Mouse (Mus musculus) lung, postnatal 0 days (tissue): ENCODE measurements at regions not wholly inside any gene's neighbourhood (a gene's known extent, or its start where the extent isn't known, plus 50 kb on each side); places are given as distances from the start of the nearest gene placed in this dataset.

Experiments used
- ATAC-seq: fragments of 200-750 bp; cut with Nextera tagmentation; 2 replicates; pipeline ENCODE4 v1.8.0; 2017; ENCODE audit warnings: moderate library complexity
- DNase-seq: peaks from one replicate; pipeline ENCODE4 v3.0.0-alpha.2; 2016; ENCODE audit warnings: low spot score
- H3K27ac ChIP-seq: fragments of 300-500 bp; sonication (generic); 2 replicates; pipeline ENCODE4 v1.5.1; 2014; ENCODE audit warnings: antibody characterized with exemption, mild to moderate bottlenecking, low read length, mixed read lengths
- H3K27me3 ChIP-seq: fragments of 300-500 bp; sonication (generic); replicated peaks from 2 replicates; pipeline ENCODE4 v1.6.1; 2014; ENCODE audit warnings: low read length, mixed read lengths; ENCODE audit not compliant: insufficient read depth
- H3K36me3 ChIP-seq: fragments of 300-500 bp; sonication (generic); 2 replicates; pipeline ENCODE4 v1.6.1; 2014; ENCODE audit warnings: low read length, mixed read lengths; ENCODE audit not compliant: insufficient read depth
- H3K4me1 ChIP-seq: fragments of 300-500 bp; sonication (generic); 2 replicates; pipeline ENCODE4 v1.6.1; 2014; ENCODE audit warnings: antibody characterized with exemption, low read depth, low read length, mixed read lengths; ENCODE audit not compliant: insufficient read depth
- H3K4me2 ChIP-seq: fragments of 300-500 bp; sonication (generic); replicated peaks from 2 replicates; pipeline ENCODE4 v1.6.1; 2014; ENCODE audit warnings: low read depth, mild to moderate bottlenecking, low read length, moderate library complexity, mixed read lengths
- H3K4me3 ChIP-seq: fragments of 300-500 bp; sonication (generic); 2 replicates; pipeline ENCODE4 v1.5.1; 2014; ENCODE audit warnings: low read depth, low read length
- H3K9ac ChIP-seq: fragments of 300-500 bp; sonication (generic); replicated peaks from 2 replicates; pipeline ENCODE4 v1.6.1; 2014; ENCODE audit warnings: low read depth, mild to moderate bottlenecking
- H3K9me3 ChIP-seq: fragments of 300-500 bp; sonication (generic); 2 replicates; pipeline ENCODE4 v1.6.1; 2016; ENCODE audit warnings: low read length, mixed read lengths
- CTCF ChIP-seq: IDR thresholded peaks from 2 replicates; pipeline ENCODE4 v1.5.1; 2016; ENCODE audit warnings: antibody characterized with exemption, mild to moderate bottlenecking
- EP300 ChIP-seq: IDR thresholded peaks from 2 replicates; pipeline ENCODE4 v1.6.1; 2016; ENCODE audit warnings: antibody characterized with exemption, mild to moderate bottlenecking, control low read depth
- WGBS: fragments of 180-500 bp; shearing (Covaris S2); extraction: QIAGEN DNeasy Blood & Tissue Kit; methylation state at CpG from one replicate; pipeline ENCODE4 v1.1.7; 2014; 5-methylcytosine and 5-hydroxymethylcytosine counted together

GRCm38 (mm10) chr11:114183231-114183630 is 116.4 kb upstream of the Sdk2 start:
- no peak for DNase-seq

DNA sequence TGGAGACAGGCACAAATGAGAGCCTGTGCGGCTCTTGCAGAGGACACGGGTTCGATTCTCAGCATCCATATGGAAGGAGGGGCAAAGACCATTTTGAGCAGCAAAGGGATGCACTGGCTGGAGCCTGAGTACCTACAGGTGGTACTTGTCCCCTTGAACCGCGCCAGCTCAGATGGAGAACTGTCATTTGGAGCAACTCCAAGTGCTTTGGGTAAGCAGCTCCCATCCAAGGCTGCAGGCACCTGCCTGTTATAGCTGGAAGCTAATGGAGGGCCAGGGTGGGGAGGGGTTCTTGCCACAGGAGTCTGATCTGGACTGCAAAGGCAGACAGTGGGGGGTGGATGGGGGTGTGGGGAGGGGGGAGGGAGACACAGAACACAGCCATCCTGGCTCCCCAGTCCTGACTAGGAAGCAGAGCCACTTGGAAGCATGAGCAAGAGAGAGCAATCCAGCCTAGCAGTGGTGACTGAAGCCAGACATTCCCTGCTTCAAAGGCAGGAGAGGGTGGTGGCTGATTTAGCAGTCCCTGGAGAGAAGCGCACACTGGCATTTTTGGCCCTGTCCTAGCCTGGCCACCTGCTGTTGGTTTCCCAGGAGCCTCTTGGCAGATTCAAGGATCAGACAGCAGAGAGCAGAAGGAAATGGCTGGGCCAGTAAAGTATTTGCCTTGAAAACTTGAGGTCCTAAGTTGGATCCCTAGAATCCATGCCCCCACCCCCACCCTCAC is 112.1 kb upstream of the Sdk2 start:
- H3K27me3 ChIP-seq, result 0 out of 2 replicates have a peak, but pooled peaks cover 1% of the 10 kb centered on the region
- ATAC-seq (no peak), DNase-seq (no peak)
- no peaks in the 10 kb centered on the region for H3K4me1 ChIP-seq
- H3K27ac ChIP-seq, result no peak overlapping the region
- no peak overlapping the region for H3K4me3 ChIP-seq
- no peaks in the 10 kb centered on the region for H3K36me3 ChIP-seq
- H3K9ac ChIP-seq, result no peak overlapping the region
- TF ChIP-seq EP300, result no peak
- TF ChIP-seq CTCF, result no peak
- H3K9me3 ChIP-seq, result no peaks in the 10 kb centered on the region
- H3K4me2 ChIP-seq, result no peak overlapping the region
- whole genome bisulfite sequencing, result 69% methylated on average over 6 of the region's 6 CpGs

More at GRCm38 (mm10) chr11:114183231-114183630, 116.4 kb upstream of the Sdk2 start:
- Histone ChIP-seq H3K4me3 (no peak overlapping the region), H3K36me3 (no peaks in the 10 kb centered on the region), H3K4me1 (no peaks in the 10 kb centered on the region), H3K4me2 (no peak overlapping the region), H3K9ac (no peak overlapping the region), H3K27ac (no peak overlapping the region), H3K9me3 (no peaks in the 10 kb centered on the region), H3K27me3 (no peaks in the 10 kb centered on the region)
- TF ChIP-seq CTCF (no peak), EP300 (no peak)
- no peak for ATAC-seq
- 78% methylated on average over 10 of the region's 10 CpGs for WGBS

DNA sequence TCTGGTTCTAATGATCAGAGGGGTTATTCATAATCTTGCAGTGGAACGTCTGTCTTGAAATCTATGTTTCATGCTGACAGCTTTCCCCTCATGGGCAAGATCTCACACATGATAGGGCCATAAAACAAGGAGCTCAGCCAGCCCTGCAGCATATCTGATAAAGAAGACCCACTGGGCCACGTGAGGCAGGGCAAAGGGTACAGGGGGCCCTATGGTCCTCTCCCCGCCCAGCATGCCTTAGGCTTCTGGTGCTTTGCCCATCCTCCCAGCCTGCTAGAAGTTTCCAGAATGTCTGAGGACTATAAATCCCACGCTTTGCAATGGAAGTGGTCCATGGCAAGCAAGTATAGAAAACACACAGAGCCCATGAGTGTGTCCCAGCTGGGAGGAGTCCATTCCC is 110.9 kb upstream of the Sdk2 start:
- Histone ChIP-seq H3K4me3 (no peak overlapping the region), H3K9me3 (no peaks in the 10 kb centered on the region), H3K36me3 (no peaks in the 10 kb centered on the region), H3K27me3 (0 out of 2 replicates have a peak, but pooled peaks cover 3% of the 10 kb centered on the region), H3K9ac (no peak overlapping the region), H3K4me2 (no peak overlapping the region), H3K4me1 (no peaks in the 10 kb centered on the region), H3K27ac (no peak overlapping the region)
- 55% methylated on average over 4 of the region's 4 CpGs for WGBS
- no peak for ATAC-seq
- TF ChIP-seq CTCF, result no peak
- TF ChIP-seq EP300, result no peak
- DNase-seq, result no peak

DNA sequence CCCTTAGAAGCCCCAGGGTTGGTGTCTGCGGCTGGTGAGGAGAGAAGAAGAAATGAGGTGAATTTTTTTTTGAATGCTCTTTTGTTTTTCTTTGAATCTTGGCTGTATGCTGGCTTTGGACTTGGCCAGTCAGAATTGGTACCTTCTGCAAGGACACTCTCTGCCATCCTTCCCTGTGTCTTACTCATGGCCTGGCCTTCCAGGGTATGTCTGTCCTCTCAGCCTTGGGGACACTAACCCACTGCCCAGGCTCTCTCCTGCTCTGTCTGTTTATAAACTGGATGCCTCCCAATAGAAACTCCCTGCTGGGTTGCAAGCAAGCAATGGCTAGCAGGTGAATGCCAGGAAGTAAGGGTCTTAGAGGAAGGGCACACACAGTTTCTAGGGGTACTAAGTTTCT is 110.4 kb upstream of the Sdk2 start:
- WGBS, result 100% methylated on average over 1 of the region's 1 CpGs
- Histone ChIP-seq H3K27me3 (0 out of 2 replicates have a peak, but pooled peaks cover 3% of the 10 kb centered on the region), H3K4me2 (no peak overlapping the region), H3K27ac (no peak overlapping the region), H3K4me1 (no peaks in the 10 kb centered on the region), H3K9ac (no peak overlapping the region), H3K9me3 (no peaks in the 10 kb centered on the region), H3K4me3 (no peak overlapping the region), H3K36me3 (no peaks in the 10 kb centered on the region)
- no peak for TF ChIP-seq CTCF
- TF ChIP-seq EP300, result no peak
- DNase-seq (no peak), ATAC-seq (no peak)

GRCm38 (mm10) chr11:114176671-114177212 is 109.9 kb upstream of the Sdk2 start:
- H3K27me3 ChIP-seq, result 0 out of 2 replicates have a peak, but pooled peaks cover 3% of the 10 kb centered on the region
- H3K9ac ChIP-seq, result no peak overlapping the region
- no peak for TF ChIP-seq CTCF
- no peak for TF ChIP-seq EP300
- 50% methylated on average over 4 of the region's 4 CpGs for WGBS
- H3K4me3 ChIP-seq, result no peak overlapping the region
- H3K27ac ChIP-seq, result no peak overlapping the region
- H3K36me3 ChIP-seq, result no peaks in the 10 kb centered on the region
- no peak overlapping the region for H3K4me2 ChIP-seq
- no peaks in the 10 kb centered on the region for H3K9me3 ChIP-seq
- DNase-seq (no peak), ATAC-seq (no peak)
- no peaks in the 10 kb centered on the region for H3K4me1 ChIP-seq

- Histone ChIP-seq H3K36me3 (no peaks in the 10 kb centered on the region), H3K27me3 (0 out of 2 replicates have a peak, but pooled peaks cover 3% of the 10 kb centered on the region), H3K4me2 (no peak overlapping the region), H3K4me3 (no peak overlapping the region), H3K4me1 (no peaks in the 10 kb centered on the region), H3K9me3 (no peaks in the 10 kb centered on the region), H3K27ac (no peak overlapping the region), H3K9ac (no peak overlapping the region)
- 31% methylated on average over 23 of the region's 23 CpGs for WGBS
- no peak for DNase-seq
- no peak for TF ChIP-seq EP300
- TF ChIP-seq CTCF, result no peak
- no peak for ATAC-seq
These were observed 108.7 kb upstream of the Sdk2 start for GRCm38 (mm10) chr11:114175437-114176131.
